Mouse (Mus musculus): ENCODE data around the gene Dctpp1. TPM values are rescaled to one million over a fixed set of nuclear protein-coding genes. Genes with fewer than 3 reads are reported as not detected.

Gene Dctpp1
- polyA plus RNA-seq (2015; fragmentation: Nextera tagmentation; extraction: Ambion mirVana): 176 and 195 TPM in 2 replicates

DNA sequence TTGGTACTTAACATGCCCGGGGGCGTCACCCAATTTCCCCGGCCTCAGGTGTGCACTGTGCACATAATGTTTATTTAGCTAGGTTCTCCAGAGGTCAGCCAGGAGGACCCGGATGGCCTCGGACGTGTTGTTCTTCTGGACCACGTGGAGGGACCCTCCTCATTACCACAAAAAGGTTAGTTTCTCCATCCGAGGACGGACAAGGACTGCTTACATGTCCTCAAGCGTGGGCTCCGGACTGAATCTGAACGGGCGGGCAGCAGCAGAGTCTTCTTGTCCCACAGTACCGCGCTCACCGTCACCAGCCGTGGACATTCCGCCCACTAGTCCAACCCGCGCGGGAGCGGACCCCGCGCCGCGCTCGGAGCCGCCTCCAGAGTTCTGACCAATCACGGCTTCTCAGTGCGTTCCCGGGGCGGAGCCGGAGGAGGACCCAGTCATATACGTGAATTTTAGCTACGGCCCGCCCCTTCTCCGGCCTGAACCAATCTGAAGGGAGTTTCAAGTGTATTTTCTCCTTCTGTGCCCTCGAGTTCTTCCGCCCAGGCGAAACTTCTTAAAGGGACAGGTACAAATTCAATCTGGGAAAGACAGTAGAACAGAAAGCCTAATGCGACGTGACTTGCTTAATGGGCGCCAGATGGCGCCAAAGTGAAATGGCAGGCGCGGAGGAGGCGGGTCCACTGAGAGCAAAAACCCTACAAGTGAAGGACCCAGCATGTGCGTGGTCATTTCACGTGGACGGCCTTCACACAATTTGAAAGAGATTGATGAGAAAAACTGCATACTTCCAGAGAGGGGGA is at the start of gene Dctpp1:
TSS of gene Dctpp1 (minus strand) at position 401 of the 803 bp plus-strand sequence.
- no peak within 1 kb of the TSS for H3K27ac ChIP-seq (ENCODE audit: low read length)
- H3K9ac ChIP-seq (ENCODE audit: low read depth, low read length): peak within 1 kb of the TSS; percentile 70
- peaks cover 8% of the 10 kb centered on the region; the same call in 1 of the 2 replicates for H3K4me1 ChIP-seq (ENCODE audit: control insufficient read depth, insufficient read depth, low read length)
- no peaks in the 10 kb centered on the region for H3K9me3 ChIP-seq (ENCODE audit: control insufficient read depth, low read length)
- under 1% methylated on average over 50 of the region's 50 CpGs for WGBS
- H3K36me3 ChIP-seq (ENCODE audit: control insufficient read depth, insufficient read depth, low read length): 0 out of 2 replicates have a peak, but pooled peaks cover 2% of the 10 kb centered on the region
- peak within 1 kb of the TSS; percentile 53 for H3K4me2 ChIP-seq (ENCODE audit: low read depth, low read length)
- peak; percentile 99 for ATAC-seq
- H3K4me3 ChIP-seq (ENCODE audit: low read length): peak within 1 kb of the TSS; percentile 63
- no peaks in the 10 kb centered on the region for H3K27me3 ChIP-seq (replicated peaks; ENCODE audit: control insufficient read depth, insufficient read depth, low read length)

DNA sequence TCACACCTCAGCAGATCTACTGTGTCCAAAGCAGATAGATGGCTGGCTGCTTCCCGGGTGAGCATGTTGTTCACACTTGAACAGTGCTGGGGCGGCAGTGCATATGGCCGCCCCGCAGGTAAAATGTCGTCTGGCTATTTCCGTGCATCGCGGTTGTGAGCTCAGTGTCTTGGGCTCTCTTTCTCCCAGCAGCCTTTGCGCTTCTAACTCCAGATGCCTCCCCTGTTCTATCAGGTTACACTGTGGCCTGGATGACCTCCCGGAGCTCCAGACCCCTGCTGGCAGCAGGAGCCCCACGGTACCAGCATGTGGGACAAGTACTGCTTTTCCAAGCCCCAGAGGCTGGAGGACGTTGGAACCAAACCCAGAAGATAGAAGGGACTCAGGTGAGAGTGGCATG is 49.4 kb upstream of the Dctpp1 start:
- Histone ChIP-seq H3K9me3 (ENCODE audit: control insufficient read depth, low read length) (no peaks in the 10 kb centered on the region), H3K4me1 (ENCODE audit: control insufficient read depth, insufficient read depth, low read length) (no peaks in the 10 kb centered on the region), H3K27ac (ENCODE audit: low read length) (no peak overlapping the region), H3K27me3 (replicated peaks; ENCODE audit: control insufficient read depth, insufficient read depth, low read length) (no peaks in the 10 kb centered on the region), H3K4me3 (ENCODE audit: low read length) (no peak overlapping the region), H3K36me3 (ENCODE audit: control insufficient read depth, insufficient read depth, low read length) (no peaks in the 10 kb centered on the region), H3K4me2 (ENCODE audit: low read depth, low read length) (no peak overlapping the region), H3K9ac (ENCODE audit: low read depth, low read length) (no peak overlapping the region)
- ATAC-seq: no peak
- WGBS: 68% methylated on average over 12 of the region's 12 CpGs

DNA sequence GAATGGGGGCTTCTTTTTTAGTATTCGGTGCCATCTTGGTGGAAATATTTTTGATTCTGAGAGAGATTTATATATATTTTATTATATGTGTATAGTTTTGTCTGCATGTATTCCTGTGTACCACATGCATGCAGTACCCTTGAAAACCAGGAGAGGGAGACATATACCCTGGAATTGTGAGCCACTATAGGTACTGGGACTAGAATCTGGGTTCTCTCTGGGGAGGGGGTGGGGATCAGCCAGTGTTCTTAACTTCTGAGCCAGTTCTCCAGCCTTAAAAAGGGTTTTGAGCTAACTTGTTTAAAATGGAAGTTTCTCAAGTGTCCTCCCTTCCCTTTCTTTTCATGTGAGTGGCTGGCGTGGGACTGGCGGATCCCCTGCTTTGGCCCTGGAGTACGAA is 48.4 kb upstream of the Dctpp1 start:
- Histone ChIP-seq H3K4me1 (ENCODE audit: control insufficient read depth, insufficient read depth, low read length) (no peaks in the 10 kb centered on the region), H3K27ac (ENCODE audit: low read length) (no peak overlapping the region), H3K9me3 (ENCODE audit: control insufficient read depth, low read length) (no peaks in the 10 kb centered on the region), H3K9ac (ENCODE audit: low read depth, low read length) (no peak overlapping the region), H3K27me3 (replicated peaks; ENCODE audit: control insufficient read depth, insufficient read depth, low read length) (no peaks in the 10 kb centered on the region), H3K36me3 (ENCODE audit: control insufficient read depth, insufficient read depth, low read length) (no peaks in the 10 kb centered on the region), H3K4me3 (ENCODE audit: low read length) (no peak overlapping the region), H3K4me2 (ENCODE audit: low read depth, low read length) (no peak overlapping the region)
- ATAC-seq: peak; percentile 78
- 66% methylated on average over 4 of the region's 4 CpGs for WGBS

DNA sequence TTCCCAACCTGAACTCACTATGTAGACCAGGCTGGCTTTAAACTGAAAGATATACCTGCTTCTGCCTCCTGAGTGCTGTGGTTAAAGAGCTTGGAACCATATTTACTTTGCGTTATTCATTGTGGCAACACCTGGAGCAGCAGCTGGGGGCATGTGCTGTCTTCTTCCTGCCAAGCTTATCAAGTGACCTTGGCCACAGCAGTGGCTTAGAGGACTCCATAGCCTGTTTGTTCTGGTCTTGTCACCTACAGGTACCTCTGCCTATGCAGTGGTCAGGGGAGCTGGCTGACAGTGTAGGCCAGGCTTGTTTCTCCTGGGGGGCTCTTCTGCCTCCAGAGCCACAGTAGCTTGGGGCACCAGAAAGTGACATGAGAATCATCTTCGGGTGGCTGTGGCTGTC is 47.9 kb upstream of the Dctpp1 start:
- no peaks in the 10 kb centered on the region for H3K9me3 ChIP-seq (ENCODE audit: control insufficient read depth, low read length)
- no peak overlapping the region for H3K4me2 ChIP-seq (ENCODE audit: low read depth, low read length)
- H3K4me1 ChIP-seq (ENCODE audit: control insufficient read depth, insufficient read depth, low read length): no peaks in the 10 kb centered on the region
- no peak overlapping the region for H3K27ac ChIP-seq (ENCODE audit: low read length)
- no peaks in the 10 kb centered on the region for H3K27me3 ChIP-seq (replicated peaks; ENCODE audit: control insufficient read depth, insufficient read depth, low read length)
- no peak overlapping the region for H3K4me3 ChIP-seq (ENCODE audit: low read length)
- no peaks in the 10 kb centered on the region for H3K36me3 ChIP-seq (ENCODE audit: control insufficient read depth, insufficient read depth, low read length)
- ATAC-seq: peak; percentile 79
- no peak overlapping the region for H3K9ac ChIP-seq (ENCODE audit: low read depth, low read length)
- 73% methylated on average over 2 of the region's 2 CpGs for WGBS

DNA sequence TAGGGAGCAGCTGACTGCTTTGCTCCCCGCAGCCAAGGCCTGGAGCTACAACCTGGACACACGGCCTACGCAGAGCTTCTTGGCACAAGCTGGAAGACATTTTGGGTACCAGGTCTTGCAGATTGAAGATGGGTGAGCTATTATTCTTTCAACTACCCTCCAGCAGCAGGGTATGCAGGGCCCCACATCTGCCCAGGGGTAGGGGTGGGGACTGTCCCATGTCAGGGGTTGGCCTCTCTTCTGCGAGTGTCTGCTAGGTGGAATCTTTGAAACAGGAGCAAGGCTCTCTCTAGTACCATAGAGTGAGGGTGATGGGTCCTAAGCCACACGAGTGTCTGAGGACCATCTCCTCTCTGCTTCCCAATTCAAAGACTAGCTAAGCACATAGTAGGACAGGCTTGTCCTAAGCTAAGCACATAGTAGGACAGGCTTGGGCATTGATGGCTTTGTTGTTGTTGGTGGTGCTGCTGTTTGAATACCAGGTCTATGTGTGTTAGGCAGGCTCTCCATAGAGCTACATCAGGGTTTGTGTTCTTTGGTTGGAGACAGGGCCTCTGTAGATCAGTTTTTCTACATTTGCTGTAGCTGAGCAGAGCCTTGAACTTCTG is 37.2 kb upstream of the Dctpp1 start:
- no peaks in the 10 kb centered on the region for H3K36me3 ChIP-seq (ENCODE audit: control insufficient read depth, insufficient read depth, low read length)
- H3K27me3 ChIP-seq (replicated peaks; ENCODE audit: control insufficient read depth, insufficient read depth, low read length): no peaks in the 10 kb centered on the region
- no peak overlapping the region for H3K9ac ChIP-seq (ENCODE audit: low read depth, low read length)
- H3K27ac ChIP-seq (ENCODE audit: low read length): no peak overlapping the region
- 92% methylated on average over 5 of the region's 5 CpGs for WGBS
- H3K4me3 ChIP-seq (ENCODE audit: low read length): no peak overlapping the region
- ATAC-seq: no peak
- no peak overlapping the region for H3K4me2 ChIP-seq (ENCODE audit: low read depth, low read length)
- H3K4me1 ChIP-seq (ENCODE audit: control insufficient read depth, insufficient read depth, low read length): no peaks in the 10 kb centered on the region
- no peaks in the 10 kb centered on the region for H3K9me3 ChIP-seq (ENCODE audit: control insufficient read depth, low read length)

DNA sequence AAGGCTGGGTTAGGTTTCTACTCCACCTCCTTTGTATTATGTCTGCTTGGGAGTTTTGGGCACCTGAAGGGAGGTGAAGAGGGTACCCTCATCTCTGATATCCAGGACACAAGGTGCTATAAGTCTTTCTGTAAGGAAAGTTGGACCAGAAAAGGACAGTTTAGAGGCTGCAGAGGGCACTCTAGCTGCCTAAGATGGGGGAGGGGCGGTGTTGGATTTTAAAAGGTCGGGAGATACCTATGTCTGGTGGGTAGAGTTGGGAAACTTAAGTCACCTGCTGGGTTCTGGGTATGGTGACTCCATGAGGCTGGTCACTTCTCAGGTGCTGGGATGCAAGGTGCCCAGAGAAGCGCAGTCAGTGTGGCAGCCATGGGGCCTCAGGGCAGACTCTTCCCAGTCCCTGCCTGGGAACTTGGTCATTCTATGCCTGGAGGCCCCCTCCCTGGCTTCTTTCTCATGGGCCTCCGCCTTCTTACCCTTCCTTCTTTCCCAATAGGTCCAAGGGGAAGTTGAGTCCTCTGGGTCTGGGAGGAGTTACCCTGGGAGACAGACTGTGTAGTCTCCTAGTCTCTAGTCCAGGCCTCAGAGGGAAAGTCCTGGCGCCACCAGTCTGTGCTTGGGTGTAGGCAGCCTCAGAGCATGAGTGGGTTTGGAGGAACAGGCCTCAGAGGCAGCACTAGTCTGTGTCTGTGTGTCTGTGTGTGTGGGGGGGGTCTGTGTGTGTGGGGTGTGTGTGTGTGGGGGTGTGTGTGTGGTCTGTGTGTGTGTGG is 36.5 kb upstream of the Dctpp1 start:
- H3K9ac ChIP-seq (ENCODE audit: low read depth, low read length): no peak overlapping the region
- H3K9me3 ChIP-seq (ENCODE audit: control insufficient read depth, low read length): no peaks in the 10 kb centered on the region
- WGBS: 81% methylated on average over 5 of the region's 5 CpGs
- H3K4me3 ChIP-seq (ENCODE audit: low read length): no peak overlapping the region
- H3K4me2 ChIP-seq (ENCODE audit: low read depth, low read length): no peak overlapping the region
- no peaks in the 10 kb centered on the region for H3K27me3 ChIP-seq (replicated peaks; ENCODE audit: control insufficient read depth, insufficient read depth, low read length)
- H3K4me1 ChIP-seq (ENCODE audit: control insufficient read depth, insufficient read depth, low read length): no peaks in the 10 kb centered on the region
- H3K27ac ChIP-seq (ENCODE audit: low read length): no peak overlapping the region
- ATAC-seq: no peak
- no peaks in the 10 kb centered on the region for H3K36me3 ChIP-seq (ENCODE audit: control insufficient read depth, insufficient read depth, low read length)

DNA sequence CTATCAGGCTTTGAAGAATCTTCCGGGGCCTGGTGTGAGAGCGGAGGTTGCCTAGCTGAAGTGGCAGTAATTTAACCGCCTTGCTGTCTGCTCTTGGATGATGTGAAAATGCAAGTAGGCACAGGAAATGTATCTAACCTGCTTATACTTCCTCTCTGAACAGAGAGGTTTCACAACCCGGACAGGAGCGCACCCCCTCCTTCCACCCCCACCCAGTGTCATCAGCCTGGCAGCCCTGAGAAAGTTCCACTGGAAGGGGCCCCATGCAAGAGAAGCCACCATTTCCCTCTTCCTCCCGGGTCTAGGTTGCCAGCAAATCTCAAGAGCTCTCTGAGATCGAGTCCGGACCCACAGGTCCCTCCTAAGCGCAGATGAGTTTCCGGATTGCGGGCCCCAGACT is 35.6 kb upstream of the Dctpp1 start, which contains the start of gene Itgal:
TSS of gene Itgal (plus strand) at position 163 of the 400 bp plus-strand sequence.
- no peaks in the 10 kb centered on the region for H3K4me1 ChIP-seq (ENCODE audit: control insufficient read depth, insufficient read depth, low read length)
- H3K27me3 ChIP-seq (replicated peaks; ENCODE audit: control insufficient read depth, insufficient read depth, low read length): no peaks in the 10 kb centered on the region
- no peaks in the 10 kb centered on the region for H3K36me3 ChIP-seq (ENCODE audit: control insufficient read depth, insufficient read depth, low read length)
- H3K9ac ChIP-seq (ENCODE audit: low read depth, low read length): no peak within 1 kb of the TSS
- H3K4me2 ChIP-seq (ENCODE audit: low read depth, low read length): no peak within 1 kb of the TSS
- no peaks in the 10 kb centered on the region for H3K9me3 ChIP-seq (ENCODE audit: control insufficient read depth, low read length)
- 72% methylated on average over 11 of the region's 11 CpGs for WGBS
- no peak within 1 kb of the TSS for H3K4me3 ChIP-seq (ENCODE audit: low read length)
- ATAC-seq: no peak
- H3K27ac ChIP-seq (ENCODE audit: low read length): no peak within 1 kb of the TSS

DNA sequence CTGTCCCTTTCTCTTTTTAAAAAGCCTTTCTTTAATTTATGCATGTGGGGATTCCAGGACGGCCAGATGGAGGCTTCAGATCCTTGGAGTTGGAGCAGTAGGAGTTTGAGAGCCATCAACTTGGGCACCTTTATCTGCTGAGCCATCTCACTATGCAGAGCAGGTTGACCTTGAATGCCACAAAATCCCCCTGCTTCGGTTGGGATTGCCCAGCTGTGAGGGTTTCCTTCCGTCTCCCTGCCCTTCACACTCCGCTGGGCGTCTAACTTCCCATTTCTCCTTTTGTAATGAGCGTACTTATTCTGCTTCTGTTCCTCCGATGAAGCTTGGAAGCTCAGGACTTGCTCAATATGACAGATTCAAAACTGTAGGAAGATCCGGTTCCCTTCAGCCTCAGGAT is 29.6 kb upstream of the Dctpp1 start:
- Histone ChIP-seq H3K27ac (ENCODE audit: low read length) (no peak overlapping the region), H3K9me3 (ENCODE audit: control insufficient read depth, low read length) (peaks cover 7% of the 10 kb centered on the region), H3K27me3 (replicated peaks; ENCODE audit: control insufficient read depth, insufficient read depth, low read length) (no peaks in the 10 kb centered on the region), H3K4me1 (ENCODE audit: control insufficient read depth, insufficient read depth, low read length) (no peaks in the 10 kb centered on the region), H3K4me3 (ENCODE audit: low read length) (no peak overlapping the region), H3K36me3 (ENCODE audit: control insufficient read depth, insufficient read depth, low read length) (no peaks in the 10 kb centered on the region), H3K9ac (ENCODE audit: low read depth, low read length) (no peak overlapping the region), H3K4me2 (ENCODE audit: low read depth, low read length) (no peak overlapping the region)
- ATAC-seq: no peak
- WGBS: 68% methylated on average over 8 of the region's 8 CpGs

DNA sequence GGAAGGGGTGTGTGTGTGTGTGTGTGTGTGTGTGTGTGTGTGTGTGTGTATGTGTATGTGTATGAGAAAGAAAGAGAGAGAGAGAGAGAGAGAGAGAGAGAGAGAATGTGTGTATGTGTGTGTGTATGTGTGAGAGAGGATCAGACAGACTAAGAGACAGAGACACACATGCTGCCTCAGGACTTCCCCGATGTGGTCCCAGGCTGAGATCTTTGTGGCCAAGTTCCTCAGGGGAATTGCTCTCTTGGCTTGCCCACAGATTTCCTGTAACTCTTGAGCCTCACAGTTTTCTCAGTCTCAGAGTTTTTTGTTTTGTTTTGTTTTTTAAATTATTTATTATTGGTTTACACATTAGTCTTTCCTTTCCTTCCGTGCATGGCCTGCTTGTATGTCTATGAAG is 28.8 kb upstream of the Dctpp1 start:
- no peaks in the 10 kb centered on the region for H3K4me1 ChIP-seq (ENCODE audit: control insufficient read depth, insufficient read depth, low read length)
- H3K9ac ChIP-seq (ENCODE audit: low read depth, low read length): no peak overlapping the region
- ATAC-seq: no peak

More for the DNA sequence above, 28.8 kb upstream of the Dctpp1 start:
- Histone ChIP-seq H3K27ac (ENCODE audit: low read length) (no peak overlapping the region), H3K9me3 (ENCODE audit: control insufficient read depth, low read length) (peaks cover 7% of the 10 kb centered on the region), H3K36me3 (ENCODE audit: control insufficient read depth, insufficient read depth, low read length) (no peaks in the 10 kb centered on the region), H3K4me2 (ENCODE audit: low read depth, low read length) (no peak overlapping the region), H3K27me3 (replicated peaks; ENCODE audit: control insufficient read depth, insufficient read depth, low read length) (no peaks in the 10 kb centered on the region), H3K4me3 (ENCODE audit: low read length) (no peak overlapping the region)
- 66% methylated on average over 2 of the region's 2 CpGs for WGBS
